Mouse (Mus musculus) yolk sac, embryonic 10.5 days (tissue): ENCODE measurements at regions not wholly inside any gene's neighbourhood (a gene's known extent, or its start where the extent isn't known, plus 50 kb on each side); places are given as distances from the start of the nearest gene placed in this dataset.

Experiments used
- DNase-seq: peaks from one replicate; pipeline ENCODE4 v3.0.0-alpha.2; 2017; ENCODE audit warnings: low spot score

- DNase-seq = no peak
These were observed 363.4 kb downstream of the Kctd12 start for GRCm38 (mm10) chr14:102619056-102619455.

GRCm38 (mm10) chr14:102615588-102616309 is 366.7 kb downstream of the Kctd12 start:
- DNase-seq = no peak

- no peak for DNase-seq
These were observed 376.4 kb downstream of the Kctd12 start for GRCm38 (mm10) chr14:102606055-102606454.

GRCm38 (mm10) chr14:102594850-102595249 is 387.6 kb downstream of the Kctd12 start:
- DNase-seq = no peak

- DNase-seq = no peak
These were observed 428.7 kb downstream of the Kctd12 start for GRCm38 (mm10) chr14:102553781-102554180.

- DNase-seq = no peak
These were observed 429.8 kb downstream of the Kctd12 start for GRCm38 (mm10) chr14:102552598-102552997.

GRCm38 (mm10) chr14:102524894-102525577 is 457.4 kb downstream of the Kctd12 start:
- no peak for DNase-seq

- DNase-seq = no peak
These were observed 465.7 kb downstream of the Kctd12 start for GRCm38 (mm10) chr14:102516765-102517164.

GRCm38 (mm10) chr14:102514527-102514926 is 467.9 kb downstream of the Kctd12 start:
- DNase-seq = no peak

GRCm38 (mm10) chr14:102512651-102513050 is 469.8 kb downstream of the Kctd12 start:
- no peak for DNase-seq

- DNase-seq = no peak
These were observed 470.6 kb downstream of the Kctd12 start for GRCm38 (mm10) chr14:102511691-102512383.

GRCm38 (mm10) chr14:102510387-102510786 is 472.1 kb downstream of the Kctd12 start:
- DNase-seq = no peak

- DNase-seq = no peak
These were observed 476.6 kb downstream of the Kctd12 start for GRCm38 (mm10) chr14:102505696-102506321.

GRCm38 (mm10) chr14:102497179-102497578 is 485.3 kb downstream of the Kctd12 start:
- DNase-seq = no peak

- no peak for DNase-seq
These were observed 490.1 kb downstream of the Kctd12 start for GRCm38 (mm10) chr14:102492376-102492775.

GRCm38 (mm10) chr14:102491205-102491604 is 491.2 kb downstream of the Kctd12 start:
- DNase-seq = no peak

GRCm38 (mm10) chr14:102477162-102477561 is 505.3 kb downstream of the Kctd12 start:
- DNase-seq = no peak

- DNase-seq = no peak
These were observed 513.1 kb downstream of the Kctd12 start for GRCm38 (mm10) chr14:102469326-102469725.

- DNase-seq = no peak
These were observed 521.4 kb downstream of the Kctd12 start for GRCm38 (mm10) chr14:102461001-102461400.

- DNase-seq = no peak
These were observed 542.7 kb downstream of the Kctd12 start for GRCm38 (mm10) chr14:102439738-102440137.

- no peak for DNase-seq
These were observed 578.9 kb downstream of the Kctd12 start for GRCm38 (mm10) chr14:102403397-102404115.
